Mouse (Mus musculus) embryonic fibroblast, embryonic 13.5 days (primary cell): Measurements from ENCODE around the gene Olfr958. TPM values are rescaled to one million over a fixed set of nuclear protein-coding genes. Genes with fewer than 3 reads are reported as not detected.

ENCODE experiments used
- H3K27ac ChIP-seq: 2 replicates; pipeline ENCODE4 v1.5.1; 2012; ENCODE audit warnings: low read length, control low read depth, inconsistent platforms; ENCODE audit not compliant: insufficient read depth
- H3K4me1 ChIP-seq: 2 replicates; pipeline ENCODE4 v1.6.1; 2011; ENCODE audit warnings: low read length; ENCODE audit not compliant: control insufficient read depth, insufficient read depth
- H3K4me3 ChIP-seq: 2 replicates; pipeline ENCODE4 v1.5.1; 2011; ENCODE audit warnings: mild to moderate bottlenecking, control low read depth, low read length; ENCODE audit not compliant: insufficient read depth
- CTCF ChIP-seq: IDR thresholded peaks from 2 replicates; pipeline ENCODE4 v1.5.1; 2011; ENCODE audit warnings: mild to moderate bottlenecking, control low read depth, low read length, moderate library complexity, borderline replicate concordance; ENCODE audit not compliant: insufficient read depth
- POLR2A ChIP-seq: IDR thresholded peaks from 2 replicates; pipeline ENCODE4 v1.6.1; 2011; ENCODE audit warnings: low read depth, mild to moderate bottlenecking, control low read depth, low read length, moderate library complexity
- polyA plus RNA-seq: library from polyadenylated mRNA; stranded (reverse); fragments of >200 nt; gene quantifications from 2 replicates; pipeline ENCODE4 v1.2.4, GENCODE M21; 2011; ENCODE audit warnings: low read depth; ENCODE audit not compliant: missing spikeins, insufficient read length

Gene Olfr958
- polyA plus RNA-seq: not detected in 2 replicates

- Histone ChIP-seq H3K4me1 (no peaks in the 10 kb centered on the region; the same call in 1 of the 2 replicates), H3K27ac (no peak within 1 kb of the TSS), H3K4me3 (no peak within 1 kb of the TSS)
- no peak for TF ChIP-seq POLR2A
- no peak for TF ChIP-seq CTCF
Observed at GRCm38 (mm10) chr9:39553946-39554345, at the start of gene Olfr958. Olfr958 (minus strand) TSS chr9:39554054.

GRCm38 (mm10) chr9:39603333-39603845 is 49.5 kb upstream of the Olfr958 start:
- Histone ChIP-seq H3K27ac (peak overlapping the region; percentile 22; the same call in 1 of the 2 replicates), H3K4me1 (no peaks in the 10 kb centered on the region), H3K4me3 (peak overlapping the region; percentile 51)
- TF ChIP-seq CTCF (no peak), POLR2A (peak; percentile 47)

DNA sequence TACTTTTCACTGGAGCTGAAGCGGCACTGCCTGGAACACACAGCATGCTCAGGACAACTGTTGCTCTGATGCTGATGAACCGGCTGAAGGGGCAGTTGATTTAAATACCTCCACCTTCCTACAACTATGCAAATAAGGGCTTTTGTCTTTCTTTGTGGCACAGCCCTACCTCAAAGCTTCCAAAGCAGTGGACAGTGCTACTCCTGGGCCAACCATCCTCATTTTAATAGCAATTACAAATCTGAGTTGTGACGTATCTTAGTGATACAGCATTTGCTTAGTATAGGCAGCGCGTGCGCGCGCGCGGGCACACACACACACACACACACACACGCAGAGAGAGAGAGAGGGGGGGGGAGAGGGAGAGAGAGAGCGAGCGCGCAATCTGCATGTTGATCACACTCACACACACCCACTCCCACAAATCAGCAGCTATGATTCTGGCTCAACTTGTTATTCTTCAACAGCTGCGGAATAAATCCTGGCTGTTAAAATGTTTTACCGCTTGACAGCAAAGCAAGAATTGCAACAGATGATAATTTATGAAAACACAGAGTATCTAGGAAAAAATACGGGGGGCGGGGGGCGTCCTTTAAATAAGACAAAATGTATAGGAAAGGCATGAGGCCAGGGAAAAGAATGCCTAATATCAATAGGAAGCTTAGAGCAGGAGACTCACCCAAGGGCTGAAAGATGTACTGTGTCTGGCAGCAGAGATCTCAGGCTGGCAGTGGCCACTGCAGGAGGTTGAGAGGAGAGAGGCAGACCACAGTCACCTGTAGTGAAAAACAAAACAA is 48.9 kb upstream of the Olfr958 start:
- no peak for TF ChIP-seq CTCF
- no peak for TF ChIP-seq POLR2A
- Histone ChIP-seq H3K27ac (peak overlapping the region; percentile 22; the same call in 1 of the 2 replicates), H3K4me3 (peak overlapping the region; percentile 51), H3K4me1 (no peaks in the 10 kb centered on the region)

- Histone ChIP-seq H3K4me1 (no peaks in the 10 kb centered on the region), H3K4me3 (no peak overlapping the region), H3K27ac (no peak overlapping the region)
- TF ChIP-seq CTCF (no peak), POLR2A (no peak)
Observed at GRCm38 (mm10) chr9:39577050-39577449, 23.2 kb upstream of the Olfr958 start.

- TF ChIP-seq CTCF: no peak
- no peak for TF ChIP-seq POLR2A
- Histone ChIP-seq H3K27ac (no peak within 1 kb of the TSS), H3K4me1 (peaks cover 3% of the 10 kb centered on the region; the same call in 1 of the 2 replicates), H3K4me3 (no peak within 1 kb of the TSS)
Observed at GRCm38 (mm10) chr9:39575469-39575868, 21.6 kb upstream of the Olfr958 start, which contains the start of gene Olfr959. Olfr959 (minus strand) TSS chr9:39575569.

GRCm38 (mm10) chr9:39558349-39558647 is 4.4 kb upstream of the Olfr958 start:
- Histone ChIP-seq H3K4me1 (no peaks in the 10 kb centered on the region), H3K27ac (no peak overlapping the region), H3K4me3 (no peak overlapping the region)
- no peak for TF ChIP-seq CTCF
- TF ChIP-seq POLR2A: no peak

DNA sequence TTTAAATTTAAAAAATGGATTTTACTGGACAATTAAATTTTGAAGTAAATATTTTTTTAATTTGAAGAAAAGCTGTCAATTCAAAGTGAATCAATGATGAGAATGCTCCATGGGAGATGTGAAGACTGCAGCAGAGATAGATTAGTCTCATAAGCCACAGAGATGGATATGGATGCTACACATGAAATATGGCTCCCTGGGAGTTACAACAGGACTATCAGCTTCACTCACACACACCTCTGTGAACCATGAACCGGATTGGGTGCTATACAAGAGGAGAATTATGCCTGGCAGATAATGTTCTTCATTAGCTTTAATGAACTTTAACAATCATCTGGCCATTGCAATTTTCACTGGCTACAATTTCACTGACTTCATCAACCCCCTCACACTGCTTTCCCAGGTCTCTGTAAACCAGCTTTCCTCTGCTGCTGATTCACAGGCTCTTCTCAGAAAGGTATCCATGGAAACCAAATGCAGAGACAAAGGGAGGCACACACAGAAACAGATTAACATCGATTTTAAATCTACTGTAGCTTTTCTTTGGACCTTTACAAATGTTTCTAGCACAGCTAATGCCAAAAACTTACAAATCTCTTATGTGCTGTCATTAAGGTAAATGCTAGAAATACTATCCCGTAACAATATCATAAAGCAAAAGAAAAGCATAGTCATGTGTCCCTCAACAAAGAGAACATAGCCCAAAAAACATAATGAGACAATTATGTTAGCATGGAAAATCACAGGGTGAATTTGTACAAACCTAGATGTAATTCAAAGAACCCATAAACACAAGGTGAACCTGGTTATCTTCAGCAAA is 3.9 kb upstream of the Olfr958 start:
- TF ChIP-seq CTCF (no peak), POLR2A (no peak)
- Histone ChIP-seq H3K27ac (no peak overlapping the region), H3K4me1 (no peaks in the 10 kb centered on the region)

DNA sequence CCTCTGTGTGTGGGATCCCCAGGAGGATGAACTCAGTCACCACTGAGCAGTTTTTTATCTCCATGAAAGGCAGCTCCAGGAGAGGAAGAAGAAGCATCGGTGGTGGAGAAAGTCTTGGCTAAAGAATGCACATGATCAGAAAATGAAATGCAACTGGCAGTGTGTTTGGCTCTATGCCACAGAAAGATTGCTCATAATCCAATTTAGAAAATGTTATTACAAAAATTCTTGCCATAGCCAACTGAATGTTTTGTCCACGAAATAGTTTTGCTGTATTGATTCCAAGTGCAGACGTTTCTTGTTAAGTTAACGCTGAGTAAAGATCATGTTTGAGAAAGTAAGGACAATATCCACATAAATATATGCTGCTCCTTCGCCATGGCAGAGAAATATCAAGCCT is 3.0 kb downstream of the Olfr958 start:
- H3K27ac ChIP-seq: no peak overlapping the region
- TF ChIP-seq POLR2A (no peak), CTCF (no peak)
- H3K4me1 ChIP-seq: no peaks in the 10 kb centered on the region; the same call in 1 of the 2 replicates
- H3K4me3 ChIP-seq: no peak overlapping the region

More for the DNA sequence above, 3.9 kb upstream of the Olfr958 start:
- no peak overlapping the region for H3K4me3 ChIP-seq

DNA sequence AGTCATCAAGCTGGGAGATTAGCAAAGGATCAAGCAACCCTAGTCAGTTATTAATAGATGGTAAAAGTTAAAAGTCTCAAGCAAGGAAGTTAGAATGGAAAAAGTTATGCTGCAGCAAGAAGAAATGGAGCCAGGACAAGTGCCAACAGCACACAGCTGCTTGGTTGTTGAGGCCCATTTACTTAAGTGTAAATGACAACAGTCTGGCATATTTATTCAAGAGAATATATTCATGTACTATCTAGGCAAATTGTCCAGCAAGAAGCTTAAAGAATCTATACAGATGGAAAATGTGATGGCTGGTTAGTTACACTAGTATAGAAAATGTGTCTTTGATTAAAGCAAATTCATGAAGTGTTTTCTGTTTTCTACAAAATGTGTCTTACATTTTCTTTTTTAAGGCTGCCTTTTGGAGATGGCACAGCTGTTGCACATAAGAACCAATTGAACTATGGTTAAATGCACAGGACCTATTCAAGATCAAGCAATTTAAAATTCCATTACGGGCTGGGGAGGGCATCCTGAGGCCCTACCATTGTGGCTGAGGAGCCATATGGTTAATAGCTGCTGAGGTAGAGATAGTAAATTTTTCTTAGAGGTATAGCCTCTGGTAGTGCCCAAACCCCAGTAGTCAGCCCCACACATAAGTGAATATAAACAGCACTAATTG is 30.1 kb downstream of the Olfr958 start:
- H3K4me1 ChIP-seq: no peaks in the 10 kb centered on the region
- no peak overlapping the region for H3K4me3 ChIP-seq
- TF ChIP-seq POLR2A (no peak), CTCF (no peak)
- no peak overlapping the region for H3K27ac ChIP-seq
